Mouse (Mus musculus) cerebellum, postnatal 25 days (tissue): Measurements from ENCODE around the gene Sf3b3.

Source experiments
- DNase-seq, 2 experiments: peaks; one replicate each; pipeline ENCODE4 v3.0.0; 2021; ENCODE audit warnings: mixed read lengths in 2 of 2

Sf3b3 gene

GRCm38 (mm10) chr8:110767261-110767660, 79.3 kb downstream of the Sf3b3 start:
- peak in 1 of 2 experiments; percentile 55 for DNase-seq

GRCm38 (mm10) chr8:110764671-110765070, 81.9 kb downstream of the Sf3b3 start:
- peak; percentile 29 to 43 for DNase-seq

- no peak for DNase-seq
Measured at GRCm38 (mm10) chr8:110761988-110762387, 84.6 kb downstream of the Sf3b3 start.

GRCm38 (mm10) chr8:110761185-110761584, 85.4 kb downstream of the Sf3b3 start:
- no peak for DNase-seq

DNA sequence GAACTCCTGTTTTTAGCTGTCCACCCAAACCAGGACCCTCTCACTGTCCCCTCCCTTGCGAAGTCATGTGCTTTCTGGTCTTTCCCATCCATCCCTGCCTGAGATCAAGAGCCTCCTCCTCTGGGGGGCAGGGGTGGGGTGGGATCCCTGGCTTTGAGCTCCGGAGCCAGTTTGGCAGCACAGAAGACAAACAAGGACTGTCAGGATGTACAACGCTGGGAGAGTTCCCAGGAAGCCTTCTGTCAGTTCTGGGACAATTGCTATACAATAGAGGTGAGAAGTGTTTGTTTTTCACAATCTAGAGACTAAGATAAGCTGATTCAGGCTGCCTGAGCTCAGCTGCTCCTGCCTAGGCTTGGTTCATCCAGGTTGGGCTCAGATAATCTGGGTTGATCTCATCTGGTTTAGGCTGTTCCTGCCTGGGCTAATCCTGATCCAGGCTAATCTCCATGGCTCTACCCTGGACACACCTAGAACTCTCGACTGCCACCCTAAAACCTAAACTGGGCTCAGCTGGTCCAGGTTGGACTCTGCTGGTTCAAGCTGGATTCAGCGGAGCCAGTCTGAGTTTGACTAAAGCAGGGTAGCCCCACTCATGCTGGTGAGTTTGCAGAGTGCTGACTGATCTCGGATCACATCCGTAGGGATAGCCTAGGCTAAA, 86.2 kb downstream of the Sf3b3 start:
- DNase-seq = no peak
